Mouse (Mus musculus) ES-Bruce4 (cell line): ENCODE results near the gene Sptbn4.

Experiments
- CTCF ChIP-seq: IDR thresholded peaks from one replicate; pipeline ENCODE4 v1.8.1; 2011; ENCODE audit warnings: low read depth, low read length
- EP300 ChIP-seq: IDR thresholded peaks from 2 replicates; pipeline ENCODE4 v1.6.1; 2011; ENCODE audit warnings: low read depth, low read length; ENCODE audit not compliant: insufficient read depth
- POLR2A ChIP-seq: IDR thresholded peaks from one replicate; pipeline ENCODE4 v1.8.1; 2011; ENCODE audit warnings: low read length; ENCODE audit not compliant: insufficient read depth

- no peak for TF ChIP-seq CTCF
- no peak for TF ChIP-seq POLR2A
- peak; percentile 61; the same call in 1 of the 2 replicates for TF ChIP-seq EP300
Observed at GRCm38 (mm10) chr7:27308821-27309549, 138.5 kb downstream of the Sptbn4 start.
